Mouse (Mus musculus): Measurements from ENCODE around the gene Cfap77. TPM values are rescaled to one million over a fixed set of nuclear protein-coding genes. Genes with fewer than 3 reads are reported as not detected.
A peak's percentile ranks its signal among the peaks of the same experiment; 100 is the strongest.
"Not testable (repeated sequence)": the region's sequence is repeated elsewhere in the genome, so short reads cannot be mapped to it uniquely, and the experiment has no call there.

Cfap77 gene
- polyA plus RNA-seq, 1 experiment: 0.31 TPM

DNA sequence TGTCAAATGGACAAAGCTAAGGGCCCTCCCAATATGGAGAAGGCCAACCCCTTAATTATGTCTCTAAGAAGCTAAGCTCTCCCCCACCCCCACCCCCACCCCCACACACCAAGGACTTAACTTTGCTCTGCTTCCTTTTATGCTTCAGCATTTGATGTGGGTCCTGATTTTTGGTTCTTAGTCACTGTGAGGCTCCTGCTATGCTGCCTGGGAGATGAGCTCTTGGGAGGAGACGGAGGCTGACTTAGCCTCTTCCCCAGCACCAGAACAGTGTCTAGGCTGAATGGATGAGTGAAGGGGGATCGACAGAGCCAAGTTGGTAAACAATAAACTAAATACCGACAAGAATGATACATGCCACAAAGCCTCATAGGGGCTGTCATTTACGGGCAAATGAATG is 41.9 kb upstream of the Cfap77 start:
- DNase-seq: no peak
- Histone ChIP-seq H3K36me3 (ENCODE audit: control insufficient read depth, insufficient read depth, low read length) (no peaks in the 10 kb centered on the region), H3K4me1 (ENCODE audit: control insufficient read depth, insufficient read depth, low read length) (no peaks in the 10 kb centered on the region), H3K27ac (ENCODE audit: insufficient read depth, low read depth, low read length) (no peak overlapping the region), H3K27me3 (replicated peaks; ENCODE audit: control insufficient read depth, insufficient read depth, low read length) (no peaks in the 10 kb centered on the region), H3K4me3 (ENCODE audit: insufficient read depth, low read depth, low read length) (no peak overlapping the region)
- no peak for TF ChIP-seq CTCF (conservative IDR thresholded peaks at IDR 0.05; ENCODE audit: insufficient read depth, insufficient read length, low read depth, low read length)
- no peak for TF ChIP-seq POLR2A (IDR thresholded peaks at IDR 0.05; ENCODE audit: low read depth, low read length)
- WGBS: 77% methylated on average over 4 of the region's 4 CpGs

DNA sequence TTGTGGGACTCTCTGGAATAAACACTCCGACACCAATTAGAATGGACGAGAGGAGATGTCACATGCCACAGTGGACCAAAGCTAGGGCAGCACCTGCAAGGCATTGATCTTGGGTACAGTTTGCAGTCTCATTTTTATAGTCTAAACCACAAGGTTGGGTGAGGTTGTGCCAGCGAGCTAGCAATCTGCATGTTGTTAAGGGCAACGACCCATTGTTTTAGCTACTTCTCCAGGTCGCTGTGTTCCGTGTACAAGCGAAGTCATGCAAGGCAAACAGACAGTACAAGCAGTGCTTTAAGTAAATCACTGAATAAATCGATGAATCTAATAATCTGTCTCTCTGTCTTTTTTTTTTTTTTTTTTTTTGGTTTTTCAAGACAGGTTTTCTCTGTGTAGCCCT is 40.8 kb upstream of the Cfap77 start:
- H3K36me3 ChIP-seq (ENCODE audit: control insufficient read depth, insufficient read depth, low read length): no peaks in the 10 kb centered on the region
- H3K4me1 ChIP-seq (ENCODE audit: control insufficient read depth, insufficient read depth, low read length): no peaks in the 10 kb centered on the region
- TF ChIP-seq POLR2A (IDR thresholded peaks at IDR 0.05; ENCODE audit: low read depth, low read length) (no peak), CTCF (conservative IDR thresholded peaks at IDR 0.05; ENCODE audit: insufficient read depth, insufficient read length, low read depth, low read length) (no peak)
- no peak overlapping the region for H3K4me3 ChIP-seq (ENCODE audit: insufficient read depth, low read depth, low read length)
- H3K27me3 ChIP-seq (replicated peaks; ENCODE audit: control insufficient read depth, insufficient read depth, low read length): no peaks in the 10 kb centered on the region
- whole genome bisulfite sequencing: 81% methylated on average over 8 of the region's 8 CpGs
- no peak for DNase-seq
- no peak overlapping the region for H3K27ac ChIP-seq (ENCODE audit: insufficient read depth, low read depth, low read length)

- H3K4me3 ChIP-seq (ENCODE audit: insufficient read depth, low read depth, low read length); H3K4me1 ChIP-seq (ENCODE audit: control insufficient read depth, insufficient read depth, low read length); H3K36me3 ChIP-seq (ENCODE audit: control insufficient read depth, insufficient read depth, low read length); DNase-seq; H3K27me3 ChIP-seq (replicated peaks; ENCODE audit: control insufficient read depth, insufficient read depth, low read length); H3K27ac ChIP-seq (ENCODE audit: insufficient read depth, low read depth, low read length): not testable (repeated sequence)
- WGBS: 81% methylated on average over 6 of the region's 6 CpGs
Measured at GRCm38 (mm10) chr2:29089276-29089675, 34.4 kb upstream of the Cfap77 start.

DNA sequence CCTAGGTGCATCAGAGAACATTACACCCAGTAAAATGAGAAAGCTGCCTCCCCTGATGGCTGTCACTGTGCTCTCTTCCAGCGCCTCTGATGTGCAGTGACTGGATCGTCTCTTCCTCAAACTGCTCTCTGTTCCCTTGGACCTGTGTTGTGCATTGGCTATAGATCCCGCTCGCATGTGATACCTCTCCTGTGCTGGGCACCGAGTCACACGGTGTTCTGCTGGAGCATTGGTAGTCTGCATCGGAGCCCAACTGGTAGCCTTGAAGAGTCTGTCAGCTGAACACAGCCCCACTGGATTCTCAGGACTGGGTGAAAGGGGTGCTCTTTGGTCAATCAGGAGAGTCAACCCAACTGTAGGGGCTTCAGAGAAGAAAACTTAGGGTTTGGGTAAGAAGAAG is 31.2 kb upstream of the Cfap77 start:
- no peaks in the 10 kb centered on the region for H3K4me1 ChIP-seq (ENCODE audit: control insufficient read depth, insufficient read depth, low read length)
- no peak for DNase-seq
- no peak overlapping the region for H3K4me3 ChIP-seq (ENCODE audit: insufficient read depth, low read depth, low read length)
- H3K36me3 ChIP-seq (ENCODE audit: control insufficient read depth, insufficient read depth, low read length): no peaks in the 10 kb centered on the region; the same call in 1 of the 2 replicates
- 94% methylated on average over 7 of the region's 7 CpGs for WGBS
- no peak for TF ChIP-seq POLR2A (IDR thresholded peaks at IDR 0.05; ENCODE audit: low read depth, low read length)
- no peak for TF ChIP-seq CTCF (conservative IDR thresholded peaks at IDR 0.05; ENCODE audit: insufficient read depth, insufficient read length, low read depth, low read length)
- H3K27me3 ChIP-seq (replicated peaks; ENCODE audit: control insufficient read depth, insufficient read depth, low read length): no peaks in the 10 kb centered on the region
- no peak overlapping the region for H3K27ac ChIP-seq (ENCODE audit: insufficient read depth, low read depth, low read length)

GRCm38 (mm10) chr2:29081965-29082364 is 27.1 kb upstream of the Cfap77 start:
- DNase-seq: peak; percentile 42
- H3K27ac ChIP-seq (ENCODE audit: insufficient read depth, low read depth, low read length): no peak overlapping the region
- no peak for TF ChIP-seq POLR2A (IDR thresholded peaks at IDR 0.05; ENCODE audit: low read depth, low read length)
- no peak for TF ChIP-seq CTCF (conservative IDR thresholded peaks at IDR 0.05; ENCODE audit: insufficient read depth, insufficient read length, low read depth, low read length)
- H3K36me3 ChIP-seq (ENCODE audit: control insufficient read depth, insufficient read depth, low read length): peaks cover 2% of the 10 kb centered on the region
- H3K4me1 ChIP-seq (ENCODE audit: control insufficient read depth, insufficient read depth, low read length): no peaks in the 10 kb centered on the region
- 48% methylated on average over 3 of the region's 3 CpGs for WGBS
- no peak overlapping the region for H3K4me3 ChIP-seq (ENCODE audit: insufficient read depth, low read depth, low read length)
- H3K27me3 ChIP-seq (replicated peaks; ENCODE audit: control insufficient read depth, insufficient read depth, low read length): no peaks in the 10 kb centered on the region

- Histone ChIP-seq H3K36me3 (ENCODE audit: control insufficient read depth, insufficient read depth, low read length) (peaks cover 2% of the 10 kb centered on the region), H3K27ac (ENCODE audit: insufficient read depth, low read depth, low read length) (no peak overlapping the region), H3K4me3 (ENCODE audit: insufficient read depth, low read depth, low read length) (no peak overlapping the region), H3K27me3 (replicated peaks; ENCODE audit: control insufficient read depth, insufficient read depth, low read length) (no peaks in the 10 kb centered on the region), H3K4me1 (ENCODE audit: control insufficient read depth, insufficient read depth, low read length) (no peaks in the 10 kb centered on the region)
- WGBS: 81% methylated on average over 2 of the region's 2 CpGs
- no peak for DNase-seq
- TF ChIP-seq POLR2A (IDR thresholded peaks at IDR 0.05; ENCODE audit: low read depth, low read length) (no peak), CTCF (conservative IDR thresholded peaks at IDR 0.05; ENCODE audit: insufficient read depth, insufficient read length, low read depth, low read length) (no peak)
Measured at GRCm38 (mm10) chr2:29076226-29076625, 21.4 kb upstream of the Cfap77 start.

GRCm38 (mm10) chr2:29075331-29076070 is 20.6 kb upstream of the Cfap77 start:
- Histone ChIP-seq H3K4me3 (ENCODE audit: insufficient read depth, low read depth, low read length) (no peak overlapping the region), H3K36me3 (ENCODE audit: control insufficient read depth, insufficient read depth, low read length) (peaks cover 2% of the 10 kb centered on the region), H3K4me1 (ENCODE audit: control insufficient read depth, insufficient read depth, low read length) (no peaks in the 10 kb centered on the region), H3K27me3 (replicated peaks; ENCODE audit: control insufficient read depth, insufficient read depth, low read length) (no peaks in the 10 kb centered on the region), H3K27ac (ENCODE audit: insufficient read depth, low read depth, low read length) (no peak overlapping the region)
- no peak for DNase-seq
- TF ChIP-seq CTCF (conservative IDR thresholded peaks at IDR 0.05; ENCODE audit: insufficient read depth, insufficient read length, low read depth, low read length) (no peak), POLR2A (IDR thresholded peaks at IDR 0.05; ENCODE audit: low read depth, low read length) (no peak)
- 83% methylated on average over 11 of the region's 11 CpGs for WGBS

Measured in kidney, adult 2 months (tissue).